In the genomic region with DNA sequence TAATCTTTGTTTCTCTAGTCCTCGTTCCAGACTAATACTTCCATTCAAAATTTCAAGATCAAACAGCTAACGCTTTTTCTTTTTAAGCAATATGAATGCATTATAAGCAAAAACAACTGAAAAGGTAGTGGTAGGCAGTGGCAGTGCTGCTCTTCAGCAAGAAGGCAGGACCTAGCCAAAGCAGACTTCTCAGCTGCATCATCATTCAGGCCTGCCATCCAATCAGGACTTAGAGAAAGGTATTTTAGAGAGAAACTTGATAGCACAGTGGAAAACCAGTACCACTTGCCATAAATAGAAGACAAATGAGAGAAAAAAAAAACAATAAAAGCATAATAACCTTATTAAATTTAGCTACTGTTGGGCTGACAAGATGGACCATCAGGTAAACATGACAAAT, we compare ENCODE assay signal across 10 mouse cellular contexts. TPM values are rescaled to one million over a fixed set of nuclear protein-coding genes. Genes with fewer than 3 reads are reported as not detected.
DNase-seq lines count a peak whose midpoint lies in the region; ATAC-seq and TF ChIP-seq lines count a peak whose summit lies in the region.
"Had no signal": no experiment of that assay in that cellular context is flagged by ENCODE, and none has a peak within 500 bp of the region (broad histone marks: within the 10 kb centered on the region; RNA-seq: fewer than 3 reads in every experiment).

No protein-coding gene starts in this region.

- no peak for TF ChIP-seq CTCF in stomach, postnatal 0 days (IDR thresholded peaks at IDR 0.05; ENCODE audit: low read depth)

- no peak overlapping the region for H3K9ac ChIP-seq in stomach, embryonic 16.5 days (ENCODE audit: low read length)
- no peak overlapping the region for H3K9ac ChIP-seq in stomach, postnatal 0 days (ENCODE audit: low read length)
- no peak overlapping the region for H3K9ac ChIP-seq in liver, embryonic 15.5 days

- no peak for ATAC-seq in stomach, embryonic 16.5 days (ENCODE audit: insufficient read depth, low FRiP score)
- no peak for ATAC-seq in stomach, postnatal 0 days (ENCODE audit: low FRiP score, low TSS enrichment)
- ATAC-seq in liver, embryonic 15.5 days (ENCODE audit: insufficient read depth) = no peak

- H3K27ac ChIP-seq in stomach, embryonic 16.5 days (ENCODE audit: low read length) = no peak overlapping the region
- H3K27ac ChIP-seq in stomach, postnatal 0 days (replicated peaks) = no peak overlapping the region
- no peak overlapping the region for H3K27ac ChIP-seq in liver, embryonic 15.5 days (replicated peaks)

- H3K36me3 ChIP-seq in stomach, embryonic 16.5 days (ENCODE audit: control insufficient read depth, insufficient read depth, low read length) = no peaks in the 10 kb centered on the region
- no peaks in the 10 kb centered on the region for H3K36me3 ChIP-seq in stomach, postnatal 0 days (ENCODE audit: control insufficient read depth, insufficient read depth, low read length)
- H3K36me3 ChIP-seq in liver, embryonic 15.5 days (replicated peaks) = no peaks in the 10 kb centered on the region

- no peaks in the 10 kb centered on the region for H3K9me3 ChIP-seq in stomach, embryonic 16.5 days (replicated peaks; ENCODE audit: control insufficient read depth, low read length)
- H3K9me3 ChIP-seq in stomach, postnatal 0 days (ENCODE audit: control insufficient read depth, low read length) = no peaks in the 10 kb centered on the region
- H3K9me3 ChIP-seq in liver, embryonic 15.5 days (replicated peaks) = no peaks in the 10 kb centered on the region

- no peaks in the 10 kb centered on the region for H3K27me3 ChIP-seq in stomach, embryonic 16.5 days (ENCODE audit: control insufficient read depth, insufficient read depth, low read length)
- H3K27me3 ChIP-seq in stomach, postnatal 0 days (ENCODE audit: control insufficient read depth, insufficient read depth, low read length) = no peaks in the 10 kb centered on the region
- peaks cover 15% of the 10 kb centered on the region for H3K27me3 ChIP-seq in liver, embryonic 15.5 days

- DNase-seq in embryo, embryonic 10 days (ENCODE audit: low spot score) = peak; percentile 51
- DNase-seq in embryo, embryonic 9.5 days (ENCODE audit: extremely low spot score) = no peak
- DNase-seq in stomach, postnatal 0 days (ENCODE audit: low spot score) = no peak
- DNase-seq in spleen, adult 18-20 months = no peak
- DNase-seq in right cerebral cortex, postnatal 14 days = no peak
- DNase-seq in ovary, postnatal 14 days (ENCODE audit: low spot score) = no peak
- DNase-seq: heart, adult 11 months; kidney, adult 18-20 months had no signal

- H3K4me3 ChIP-seq in stomach, embryonic 16.5 days (replicated peaks; ENCODE audit: low read length) = no peak overlapping the region
- H3K4me3 ChIP-seq in stomach, postnatal 0 days (ENCODE audit: low read depth, low read length) = no peak overlapping the region
- no peak overlapping the region; the same call in 1 of the 2 replicates for H3K4me3 ChIP-seq in liver, embryonic 15.5 days (replicated peaks)

- TF ChIP-seq EP300 in stomach, postnatal 0 days (optimal IDR thresholded peaks at IDR 0.05) = no peak

- peaks cover 15% of the 10 kb centered on the region; the same call in 1 of the 2 replicates for H3K4me1 ChIP-seq in stomach, embryonic 16.5 days (ENCODE audit: control insufficient read depth, insufficient read depth, low read length)
- H3K4me1 ChIP-seq in stomach, postnatal 0 days (replicated peaks; ENCODE audit: control insufficient read depth, insufficient read depth) = no peaks in the 10 kb centered on the region
- H3K4me1 ChIP-seq in liver, embryonic 15.5 days (replicated peaks) = peaks cover 34% of the 10 kb centered on the region

- H3K4me2 ChIP-seq in stomach, embryonic 16.5 days (ENCODE audit: low read depth, low read length) = peak overlapping the region; percentile 75; the same call in 1 of the 2 replicates
- no peak overlapping the region for H3K4me2 ChIP-seq in stomach, postnatal 0 days (replicated peaks; ENCODE audit: low read depth)
- peak overlapping the region; percentile 100; the same call in 1 of the 2 replicates for H3K4me2 ChIP-seq in liver, embryonic 15.5 days

- WGBS in stomach, embryonic 16.5 days = 81% methylated on average over 2 of the region's 2 CpGs
- 84% methylated on average over 2 of the region's 2 CpGs for WGBS in stomach, postnatal 0 days
- 79% methylated on average over 2 of the region's 2 CpGs for WGBS in liver, embryonic 15.5 days (ENCODE audit: insufficient replicate concordance)

RNA-seq across cellular contexts. Expression of a gene that starts 2.0 kb away (rescaled TPM):
- 1.4 and 1.7 TPM in 2 replicates for polyA plus RNA-seq in stomach, embryonic 16.5 days (2015; fragmentation: Nextera tagmentation; extraction: Ambion mirVana)
- 0.70 and 0.73 TPM in 2 replicates for polyA plus RNA-seq in stomach, postnatal 0 days (2015; fragmentation: Nextera tagmentation; extraction: Ambion mirVana)
- 0.73 and 0.84 TPM in 2 replicates for polyA plus RNA-seq in liver, embryonic 15.5 days (2015; fragmentation: Nextera tagmentation; extraction: Ambion mirVana)

RNA-seq across cellular contexts. Expression of a gene that starts 29.2 kb away (rescaled TPM):
- 1.8 and 3.4 TPM in 2 replicates for polyA plus RNA-seq in stomach, embryonic 16.5 days (2015; fragmentation: Nextera tagmentation; extraction: Ambion mirVana)
- polyA plus RNA-seq in stomach, postnatal 0 days (2015; fragmentation: Nextera tagmentation; extraction: Ambion mirVana) = 7.0 and 8.0 TPM in 2 replicates
- not detected in 2 replicates for polyA plus RNA-seq in liver, embryonic 15.5 days (2015; fragmentation: Nextera tagmentation; extraction: Ambion mirVana)
